Mouse (Mus musculus) spleen, adult 2 months (tissue): ENCODE results near the gene Cdh4.

ENCODE experiments used
- CTCF ChIP-seq: fragments of 200-500 bp; IDR thresholded peaks from 2 replicates; pipeline ENCODE4 v1.5.1; 2011; ENCODE audit warnings: mild to moderate bottlenecking, inconsistent platforms; ENCODE audit not compliant: insufficient read depth, insufficient read length, insufficient replicate concordance; ENCODE audit errors: extremely low read depth
- POLR2A ChIP-seq: fragments of 200-500 bp; IDR thresholded peaks from 2 replicates; pipeline ENCODE4 v1.6.1; 2011; ENCODE audit warnings: low read depth, low read length, inconsistent platforms

DNA sequence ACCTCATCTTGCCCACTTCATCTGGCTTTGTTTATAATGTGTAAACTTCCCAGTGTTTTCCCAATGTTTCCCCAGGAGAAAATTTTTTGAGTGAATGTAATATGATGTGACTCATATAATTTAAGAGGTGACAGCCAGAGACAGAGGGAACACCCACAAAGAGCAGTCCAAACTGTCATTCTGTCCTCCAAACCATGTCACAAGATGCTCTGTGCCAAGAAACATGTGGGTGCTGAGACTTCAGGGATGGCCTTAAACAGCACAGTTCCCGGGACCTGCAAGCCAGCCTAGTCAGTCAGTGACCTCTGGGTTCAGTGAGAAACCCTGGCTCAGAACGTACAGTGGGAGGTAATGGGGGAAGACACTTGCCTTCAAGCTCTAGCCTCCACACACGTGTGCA, 247.5 kb downstream of the Cdh4 start:
- TF ChIP-seq CTCF (no peak), POLR2A (no peak)
